Mouse (Mus musculus) lung, postnatal 36 days (tissue): ENCODE measurements at regions not wholly inside any gene's neighbourhood (a gene's known extent, or its start where the extent isn't known, plus 50 kb on each side); places are given as distances from the start of the nearest gene placed in this dataset.

Experiments used
- DNase-seq: peaks from one replicate; pipeline ENCODE4 v3.0.0; 2022; ENCODE audit warnings: mixed read lengths

DNA sequence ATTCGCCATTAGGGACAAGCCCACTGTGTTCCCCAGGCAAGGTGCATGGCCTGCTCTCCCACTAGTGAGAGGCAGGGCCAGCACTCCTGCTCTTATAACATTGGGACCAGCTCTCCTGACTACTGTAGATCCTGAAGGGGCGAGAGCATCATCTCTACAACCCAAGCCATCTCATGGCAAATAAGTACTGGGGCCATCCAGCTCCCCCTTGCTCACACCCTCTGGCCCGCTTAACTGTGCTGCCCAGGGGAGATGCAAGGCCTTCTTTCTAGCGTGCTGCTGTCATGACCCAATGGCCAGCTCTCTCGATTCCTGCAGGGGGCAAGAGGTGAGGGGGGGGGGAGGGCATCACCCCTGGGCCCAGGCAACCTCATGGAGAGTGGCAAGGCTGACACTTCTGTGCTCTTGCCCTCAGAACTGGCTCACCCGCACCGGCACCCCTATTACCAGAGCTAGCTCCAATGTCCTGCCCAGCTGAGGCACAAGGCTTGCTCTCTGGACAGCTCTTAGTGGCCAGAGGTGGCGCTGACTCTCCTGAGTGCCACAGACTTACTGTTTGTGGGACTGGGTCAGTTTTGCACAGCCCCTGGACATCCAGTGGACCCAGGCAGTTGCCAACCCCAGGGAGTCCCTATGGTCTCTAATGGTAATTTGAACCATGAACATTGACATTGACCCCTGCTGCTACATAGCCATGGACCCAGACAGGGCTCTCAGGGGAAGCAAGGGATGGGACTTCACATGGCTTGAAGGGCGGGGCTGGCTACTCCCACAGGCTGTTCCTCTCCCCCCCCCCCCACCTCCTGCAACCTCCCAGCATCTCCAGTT is 448.2 kb downstream of the Tdrd3 start:
- no peak for DNase-seq

- no peak for DNase-seq
Measured at GRCm38 (mm10) chr14:87865216-87866202, 449.1 kb downstream of the Tdrd3 start.

GRCm38 (mm10) chr14:87901784-87902183 is 485.3 kb downstream of the Tdrd3 start:
- no peak for DNase-seq

- peak; percentile 7 for DNase-seq
Measured at GRCm38 (mm10) chr14:87902416-87902815, 486.0 kb downstream of the Tdrd3 start.
